Mouse (Mus musculus) left cerebral cortex, postnatal 10 days (tissue): ENCODE measurements around the gene Nsdhl. TPM values are rescaled to one million over a fixed set of nuclear protein-coding genes. Genes with fewer than 3 reads are reported as not detected.

Source experiments
- DNase-seq, 2 experiments: peaks; one replicate each; pipeline ENCODE4 v3.0.0; 2021 to 2022; ENCODE audit warnings: low spot score in 2 of 2, mixed read lengths in 1 of 2; ENCODE audit errors: extremely low spot score in 1 of 2
- intact Hi-C: fragments of 180-260 bp; cut with DNase I; formaldehyde crosslinking; loops from one replicate; pipeline ENCODE4 v1.15.1; 2025
- microRNA-seq: library from miRNA; unstranded; fragments of <30 nt; microRNA quantifications from one replicate; pipeline ENCODE4 v1.2.0, GENCODE M21; 2022
- total RNA-seq, 2 experiments: library from RNA; stranded (reverse); gene quantifications; 2 replicates each; pipeline ENCODE4 v1.2.3; 2021

The Nsdhl gene
- total RNA-seq, 2 experiments from 2014 or later = 47.7 to 52.7 TPM

DNA sequence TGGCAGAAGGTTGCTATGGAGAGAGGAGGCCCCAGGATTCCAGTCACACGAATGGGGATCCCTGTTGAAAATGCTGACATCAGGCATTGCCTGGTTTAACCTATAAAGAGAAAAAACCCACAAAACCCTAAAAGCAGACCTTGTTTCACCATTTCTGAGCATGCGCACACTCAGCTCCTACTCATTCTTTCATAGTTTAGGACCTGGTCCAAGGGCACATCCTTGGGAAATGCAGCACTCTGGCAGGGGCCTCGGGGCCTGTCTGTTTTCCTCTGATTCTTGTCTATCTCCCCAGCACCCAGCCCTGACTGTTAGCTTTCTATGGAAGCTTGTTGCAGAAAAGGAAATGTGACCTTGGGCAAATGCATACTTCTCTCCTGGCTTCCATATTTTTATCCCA lies 72.2 kb downstream of the Nsdhl start:
- no peak for DNase-seq
- intact Hi-C loops = no loop called here

GRCm38 (mm10) chrX:72992291-72992919 lies 74.0 kb downstream of the Nsdhl start:
- intact Hi-C loops = no loop called here
- DNase-seq = no peak

- no peak for DNase-seq
- intact Hi-C loops = no loop called here
Observed at GRCm38 (mm10) chrX:72995542-72995941, 77.2 kb downstream of the Nsdhl start.

- intact Hi-C loops = no loop called here
- DNase-seq = no peak
Observed at GRCm38 (mm10) chrX:73003110-73003509, 84.8 kb downstream of the Nsdhl start.

GRCm38 (mm10) chrX:73005678-73006077 lies 87.3 kb downstream of the Nsdhl start:
- no peak for DNase-seq
- intact Hi-C loops = no loop called here

DNA sequence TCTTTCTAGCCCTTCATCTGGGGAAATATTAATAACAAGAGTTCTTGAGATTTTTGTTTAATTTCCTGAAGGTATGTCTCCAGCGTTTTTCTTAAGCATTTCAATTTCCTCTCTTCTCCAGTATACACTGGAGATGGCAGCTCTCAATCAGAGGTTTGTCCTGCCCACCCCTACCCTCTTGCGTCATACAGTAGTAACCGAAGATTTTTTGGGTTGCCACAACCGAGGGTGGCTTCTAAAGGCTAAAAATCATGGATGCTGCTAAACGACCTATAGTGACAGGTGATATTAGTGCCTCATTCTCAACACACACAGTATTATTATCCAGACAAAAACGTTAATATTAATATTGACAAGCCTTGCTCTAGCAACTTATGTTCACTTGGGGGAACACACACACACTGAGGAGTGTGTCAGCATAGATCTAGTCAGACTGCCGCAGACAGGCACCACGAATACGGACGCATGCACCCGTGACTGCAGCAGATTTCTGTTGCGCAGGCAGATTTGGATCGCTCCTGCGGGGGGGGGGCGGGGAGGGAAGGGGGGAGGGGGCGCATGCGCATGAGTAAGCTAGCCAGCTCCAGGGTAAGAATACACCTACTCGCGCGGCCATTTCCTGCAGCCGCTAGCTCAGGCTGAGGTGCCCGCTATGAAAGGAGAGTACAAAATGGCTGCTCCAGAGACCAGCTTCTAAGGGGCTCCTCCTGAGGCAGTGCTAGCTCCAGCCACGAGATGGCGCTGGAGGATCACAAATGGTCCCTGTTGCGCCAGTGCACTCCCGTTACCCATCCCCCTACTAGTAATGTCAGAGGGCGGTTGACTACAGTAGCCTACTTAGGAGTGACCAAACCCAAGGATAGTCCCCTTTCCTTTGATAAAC lies 89.5 kb downstream of the Nsdhl start:
- peak; percentile 89 to 91 for DNase-seq
- intact Hi-C loops = no loop called here

Small RNA genes within 50 kb of the gene (microRNA-seq; reads per million reads assigned to microRNA genes)
- gene Mir2137 = not detected

Other genes starting within 250 kb of the Nsdhl start
- gene Gabrq, start 93.4 kb upstream of the Nsdhl start, total RNA-seq = 1 to 10 TPM; 4.5 to 4.6 TPM
- 10 to 100 TPM; 54.1 to 55.2 TPM for gene Cetn2, start 146 bp upstream of the Nsdhl start, total RNA-seq
- 1 to 10 TPM in 1 of 2 experiments, under 1 TPM in 1; 0.90 to 1.0 TPM for gene Zfp185, start 68.8 kb downstream of the Nsdhl start, total RNA-seq
- under 1 TPM; 0.41 to 0.59 TPM for gene Pnma5, start 118.5 kb downstream of the Nsdhl start, total RNA-seq
- 10 to 100 TPM; 28.7 to 30.8 TPM for gene Pnma3, start 146.2 kb downstream of the Nsdhl start, total RNA-seq
- under 1 TPM in 1 of 2 experiments, not detected in 1; 0.91 TPM for gene Xlr4a, start 163.9 kb downstream of the Nsdhl start, total RNA-seq
- 1 to 10 TPM in 1 of 2 experiments, under 1 TPM in 1; 0.51 to 4.8 TPM for gene Xlr3a, start 178.5 kb downstream of the Nsdhl start, total RNA-seq
- 1 to 10 TPM; 1.5 to 1.9 TPM for gene Gm14685, start 198.5 kb downstream of the Nsdhl start, total RNA-seq
- not detected for gene Xlr5b, start 230.2 kb downstream of the Nsdhl start, total RNA-seq
- gene DXBay18, start 230.9 kb downstream of the Nsdhl start, total RNA-seq = 1 to 10 TPM in 1 of 2 experiments, under 1 TPM in 1; 0.91 to 1.4 TPM